Mouse (Mus musculus) bone marrow macrophage, adult 2 months (primary cell): ENCODE data around the gene Olfr56. TPM values are rescaled to one million over a fixed set of nuclear protein-coding genes. Genes with fewer than 3 reads are reported as not detected.
A peak's percentile ranks its signal among the peaks of the same experiment; 100 is the strongest.

Experiments used
- H3K27ac ChIP-seq: 2 replicates; pipeline ENCODE4 v1.5.1; 2012; ENCODE audit warnings: low read depth, low read length; ENCODE audit not compliant: insufficient read depth
- H3K4me1 ChIP-seq: 2 replicates; pipeline ENCODE4 v1.6.1; 2012; ENCODE audit warnings: low read length; ENCODE audit not compliant: control insufficient read depth, insufficient read depth
- H3K4me3 ChIP-seq: 2 replicates; pipeline ENCODE4 v1.5.1; 2012; ENCODE audit warnings: mild to moderate bottlenecking, low read length, moderate library complexity; ENCODE audit not compliant: insufficient read depth
- CTCF ChIP-seq: IDR thresholded peaks from 2 replicates; pipeline ENCODE4 v1.5.1; 2012; ENCODE audit warnings: low read depth, mild to moderate bottlenecking, low read length, moderate library complexity
- POLR2A ChIP-seq: IDR thresholded peaks from 2 replicates; pipeline ENCODE4 v1.6.1; 2012; ENCODE audit warnings: mild to moderate bottlenecking, low read depth, low read length, borderline replicate concordance
- polyA plus RNA-seq: library from polyadenylated mRNA; stranded (reverse); fragments of >200 nt; gene quantifications from 2 replicates; pipeline ENCODE4 v1.2.4, GENCODE M21; 2012; ENCODE audit not compliant: missing spikeins, insufficient read depth, insufficient read length

The Olfr56 gene
- polyA plus RNA-seq, 1 experiment: 1.3 TPM

GRCm38 (mm10) chr11:49101500-49101899, 122.8 kb downstream of the Olfr56 start:
- Histone ChIP-seq H3K4me3 (peak overlapping the region; percentile 12; the same call in 1 of the 2 replicates), H3K4me1 (peaks cover 24% of the 10 kb centered on the region), H3K27ac (peak overlapping the region; percentile 75)
- TF ChIP-seq CTCF (no peak), POLR2A (no peak)

GRCm38 (mm10) chr11:49103047-49103693, 124.5 kb downstream of the Olfr56 start:
- Histone ChIP-seq H3K4me3 (no peak overlapping the region), H3K27ac (no peak overlapping the region), H3K4me1 (peaks cover 26% of the 10 kb centered on the region)
- no peak for TF ChIP-seq POLR2A
- TF ChIP-seq CTCF: peak; percentile 25; the same call in 1 of the 2 replicates

- H3K4me3 ChIP-seq: no peak overlapping the region
- no peak for TF ChIP-seq POLR2A
- no peak for TF ChIP-seq CTCF
- no peak overlapping the region for H3K27ac ChIP-seq
- H3K4me1 ChIP-seq: peaks cover 20% of the 10 kb centered on the region
These were observed 127.1 kb downstream of the Olfr56 start for GRCm38 (mm10) chr11:49105752-49106151.

- TF ChIP-seq POLR2A (no peak), CTCF (no peak)
- Histone ChIP-seq H3K27ac (no peak overlapping the region), H3K4me3 (no peak overlapping the region), H3K4me1 (peaks cover 7% of the 10 kb centered on the region; the same call in 1 of the 2 replicates)
These were observed 129.2 kb downstream of the Olfr56 start for GRCm38 (mm10) chr11:49107650-49108537.

GRCm38 (mm10) chr11:49108833-49109232, 130.1 kb downstream of the Olfr56 start:
- Histone ChIP-seq H3K4me3 (no peak overlapping the region), H3K27ac (no peak overlapping the region), H3K4me1 (peaks cover 4% of the 10 kb centered on the region; the same call in 1 of the 2 replicates)
- no peak for TF ChIP-seq POLR2A
- TF ChIP-seq CTCF: no peak; the same call in 1 of the 2 replicates

- H3K27ac ChIP-seq: no peak overlapping the region
- H3K4me1 ChIP-seq: peaks cover 4% of the 10 kb centered on the region; the same call in 1 of the 2 replicates
- TF ChIP-seq POLR2A: no peak
- TF ChIP-seq CTCF: no peak
- H3K4me3 ChIP-seq: no peak overlapping the region
These were observed 132.3 kb downstream of the Olfr56 start for GRCm38 (mm10) chr11:49111000-49111399.

GRCm38 (mm10) chr11:49112624-49113219, 134.0 kb downstream of the Olfr56 start:
- peaks cover 4% of the 10 kb centered on the region; the same call in 1 of the 2 replicates for H3K4me1 ChIP-seq
- H3K27ac ChIP-seq: no peak overlapping the region
- TF ChIP-seq POLR2A: no peak
- no peak for TF ChIP-seq CTCF
- H3K4me3 ChIP-seq: no peak overlapping the region

GRCm38 (mm10) chr11:49114158-49114557, 135.5 kb downstream of the Olfr56 start:
- Histone ChIP-seq H3K4me1 (no peaks in the 10 kb centered on the region), H3K27ac (no peak overlapping the region)

GRCm38 (mm10) chr11:49114774-49115173, 136.1 kb downstream of the Olfr56 start, which contains the start of gene Olfr1396:
Olfr1396 (minus strand) TSS chr11:49114874.
- no peaks in the 10 kb centered on the region for H3K4me1 ChIP-seq
- TF ChIP-seq POLR2A: no peak
- no peak for TF ChIP-seq CTCF
- H3K27ac ChIP-seq: no peak within 1 kb of the TSS
- no peak within 1 kb of the TSS for H3K4me3 ChIP-seq

More at GRCm38 (mm10) chr11:49114158-49114557, 135.5 kb downstream of the Olfr56 start:
- no peak for TF ChIP-seq CTCF
- no peak for TF ChIP-seq POLR2A
- H3K4me3 ChIP-seq: no peak overlapping the region

- no peak overlapping the region for H3K4me3 ChIP-seq
- H3K27ac ChIP-seq: no peak overlapping the region
- TF ChIP-seq POLR2A (no peak), CTCF (no peak)
- H3K4me1 ChIP-seq: no peaks in the 10 kb centered on the region
These were observed 140.9 kb downstream of the Olfr56 start for GRCm38 (mm10) chr11:49119635-49120034.
